Mouse (Mus musculus): ENCODE results near the gene Dock2. TPM values are rescaled to one million over a fixed set of nuclear protein-coding genes. Genes with fewer than 3 reads are reported as not detected.

Dock2 gene
- total RNA-seq, 2 experiments from 2014 or later: 2.5 to 4.1 TPM

DNA sequence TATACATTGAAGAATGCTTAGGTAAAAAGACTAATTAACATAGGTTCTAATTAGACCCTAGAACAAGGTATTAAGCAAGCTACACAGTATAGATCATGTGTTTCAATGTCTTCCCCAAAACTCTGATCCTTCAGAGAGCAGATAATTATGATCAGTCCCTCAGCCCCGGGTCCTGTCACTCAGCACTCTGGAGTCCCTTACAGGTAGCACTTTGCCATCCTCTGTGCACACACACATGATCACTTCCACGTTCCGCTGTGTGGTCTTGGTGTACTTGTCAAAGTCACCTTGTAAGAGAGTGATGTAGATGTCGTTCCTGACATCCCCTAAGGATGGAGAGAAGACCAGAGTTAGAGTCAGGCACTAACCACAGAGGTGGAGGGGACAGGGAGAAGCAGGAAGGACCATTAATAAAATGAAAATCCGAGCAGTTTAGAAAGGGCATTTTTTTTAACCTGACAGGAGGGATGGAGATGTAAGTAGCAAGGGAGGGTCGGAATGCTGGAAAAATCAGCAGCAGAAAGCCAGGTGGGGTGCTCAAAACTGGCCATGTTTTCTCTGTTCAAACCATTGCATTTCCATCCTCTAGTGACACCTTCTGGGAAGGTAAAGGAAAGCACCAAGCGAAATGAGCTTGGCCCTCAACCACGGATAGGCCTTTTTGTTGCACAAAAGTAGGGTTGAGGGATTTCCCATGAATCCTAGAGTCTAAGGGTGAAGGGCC, 79.1 kb downstream of the Dock2 start:
- no peak for DNase-seq (ENCODE audit: low spot score in 2 of 2)
- intact Hi-C loops (cut with DNase I): loop anchor here (2.0 to 5.0 kb wide), 2 partner anchors 390 to 472 kb away; partner anchors contain the start of gene Fam196b

DNA sequence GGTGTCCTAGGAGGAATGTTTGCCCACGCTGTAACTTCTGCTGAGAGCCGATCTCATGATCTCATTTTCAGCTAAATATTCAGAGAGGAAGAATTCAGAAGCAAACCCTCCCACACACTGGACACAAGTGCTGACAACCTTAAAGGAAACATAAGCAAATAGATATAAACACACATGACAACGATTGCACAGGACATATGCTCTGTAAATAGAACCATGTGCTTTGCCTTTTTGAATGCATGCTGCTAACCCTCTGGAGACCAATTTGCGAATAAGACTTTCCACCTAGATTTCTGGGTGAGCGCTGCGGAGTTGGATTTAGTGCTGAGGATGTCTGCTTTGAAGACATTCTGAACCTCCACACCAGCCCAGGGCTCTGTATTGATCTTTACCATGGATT, 79.8 kb downstream of the Dock2 start:
- intact Hi-C loops (cut with DNase I): loop anchor here (2.0 kb wide), 1 partner anchor 389 kb away; the partner anchor contains the start of gene Fam196b
- DNase-seq (ENCODE audit: low spot score in 2 of 2): no peak

DNA sequence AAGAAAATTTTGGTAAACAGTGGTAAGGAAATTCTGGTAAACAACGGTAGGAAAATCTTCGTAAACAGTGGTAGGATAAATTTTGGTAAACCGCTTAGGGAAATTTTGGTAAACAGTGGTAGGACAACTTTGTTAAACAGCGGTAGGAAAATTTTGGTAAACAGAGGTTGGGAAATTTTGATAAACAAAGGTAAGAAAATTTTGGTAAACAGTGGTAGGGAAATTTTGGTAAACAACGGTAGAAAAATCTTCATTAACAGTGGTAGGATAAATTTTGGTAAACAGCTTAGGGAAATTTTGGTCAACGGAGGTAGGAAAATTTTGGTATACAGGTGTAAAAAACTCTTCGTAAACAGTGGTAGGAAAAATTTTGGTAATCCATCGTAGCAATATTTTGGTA, 101.9 kb downstream of the Dock2 start:
- intact Hi-C loops (cut with DNase I): no loop called here
- DNase-seq (ENCODE audit: low spot score in 2 of 2): no peak

DNA sequence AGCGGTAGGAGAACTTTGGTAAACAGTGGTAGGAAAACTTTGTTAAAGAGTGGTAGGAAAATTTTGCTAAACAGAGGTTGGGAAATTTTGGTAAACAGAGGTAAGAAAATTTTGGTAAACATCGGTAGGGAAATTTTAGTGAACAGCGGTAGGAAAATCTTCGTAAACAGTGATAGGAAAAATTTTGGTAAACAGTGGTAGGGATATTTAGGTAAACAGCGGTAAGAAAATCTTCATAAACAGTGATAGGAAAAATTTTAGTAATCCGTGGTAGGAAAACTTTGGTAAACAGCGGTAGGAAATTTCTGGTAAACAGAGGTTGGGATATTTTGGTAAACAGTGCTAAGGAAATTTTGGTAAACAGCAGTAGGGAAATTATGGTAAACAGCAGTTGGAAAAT, 239.1 kb downstream of the Dock2 start:
- DNase-seq (ENCODE audit: low spot score in 2 of 2): no peak
- intact Hi-C loops (cut with DNase I): no loop called here

DNA sequence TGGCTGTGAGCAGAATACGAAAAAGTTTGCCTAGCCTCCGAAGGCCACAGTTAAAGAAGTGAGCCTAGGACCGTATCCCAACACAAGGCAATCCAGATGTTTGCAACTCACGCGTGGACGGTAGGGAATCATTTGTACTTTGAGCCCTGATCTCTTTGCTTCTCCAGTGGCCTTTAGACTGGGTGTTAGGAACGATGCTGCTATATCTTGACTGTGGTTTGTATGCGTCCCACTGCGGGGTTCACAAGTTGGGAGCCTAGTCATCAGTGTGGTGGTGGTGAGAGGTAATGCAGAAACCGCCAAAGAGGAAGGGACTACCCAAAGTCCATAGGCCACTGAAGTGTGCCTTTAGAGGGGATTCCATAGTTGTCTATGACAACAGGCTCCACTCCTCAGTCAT, 251.6 kb downstream of the Dock2 start:
- intact Hi-C loops (cut with DNase I): no loop called here
- no peak for DNase-seq (ENCODE audit: low spot score in 2 of 2)

DNA sequence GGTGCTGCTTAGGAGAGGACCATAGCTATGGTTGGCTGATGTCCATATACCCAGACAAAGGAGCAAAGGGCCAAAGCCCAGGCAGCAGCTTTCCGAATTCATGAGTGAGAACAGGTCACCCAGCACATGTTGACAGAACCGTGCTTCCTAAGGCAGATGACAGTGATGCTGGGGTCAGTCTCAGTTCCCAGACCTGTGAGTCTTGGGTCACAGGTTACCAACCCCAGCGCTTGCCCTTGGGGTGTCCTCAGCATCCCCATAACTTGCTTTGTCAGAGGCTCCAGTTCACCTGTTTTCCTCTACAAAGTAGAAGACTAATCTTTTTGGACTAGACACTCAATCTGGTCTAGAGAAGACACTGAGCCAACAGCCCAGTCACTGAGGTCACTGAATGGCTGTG, 252.7 kb downstream of the Dock2 start:
- intact Hi-C loops (cut with DNase I): no loop called here
- no peak for DNase-seq (ENCODE audit: low spot score in 2 of 2)

DNA sequence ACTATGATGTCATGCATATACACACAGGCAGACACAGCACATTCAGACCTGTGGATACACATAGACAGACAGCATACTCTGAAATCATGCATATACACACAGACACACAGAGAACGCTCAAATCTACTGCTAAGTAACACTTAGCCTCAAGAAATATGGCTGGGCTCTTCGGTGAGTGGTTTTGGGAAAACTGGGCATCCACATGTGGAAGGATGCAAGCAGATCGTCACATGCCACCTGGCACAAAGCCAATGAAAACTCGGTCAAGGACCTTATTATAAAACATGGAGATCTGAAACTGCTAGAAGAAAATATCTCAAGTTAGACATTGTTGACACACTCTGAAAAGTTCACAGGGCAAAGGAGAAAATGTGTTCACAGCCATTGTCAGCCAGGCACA, 255.7 kb downstream of the Dock2 start:
- no peak for DNase-seq (ENCODE audit: low spot score in 2 of 2)
- intact Hi-C loops (cut with DNase I): no loop called here

DNA sequence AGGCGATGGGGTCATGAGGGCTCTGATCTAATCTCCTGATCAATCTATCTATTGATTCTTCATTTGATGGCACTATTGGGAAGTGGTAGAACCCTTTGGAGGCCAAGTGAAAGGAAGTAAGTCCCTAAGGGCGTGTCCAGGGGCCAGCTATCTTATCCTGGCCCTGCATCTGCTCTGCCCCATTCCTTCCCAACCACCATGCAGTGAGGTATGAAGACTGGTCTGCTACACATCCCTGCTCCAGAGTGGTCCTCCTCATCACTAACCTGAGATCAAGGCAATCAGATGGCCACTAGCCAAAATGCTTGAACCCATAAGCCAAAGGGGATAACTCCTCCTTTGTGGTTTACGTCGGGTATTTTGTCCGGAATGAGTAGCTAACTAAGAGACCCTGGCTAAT, 256.5 kb downstream of the Dock2 start:
- DNase-seq (ENCODE audit: low spot score in 2 of 2): no peak
- intact Hi-C loops (cut with DNase I): no loop called here

DNA sequence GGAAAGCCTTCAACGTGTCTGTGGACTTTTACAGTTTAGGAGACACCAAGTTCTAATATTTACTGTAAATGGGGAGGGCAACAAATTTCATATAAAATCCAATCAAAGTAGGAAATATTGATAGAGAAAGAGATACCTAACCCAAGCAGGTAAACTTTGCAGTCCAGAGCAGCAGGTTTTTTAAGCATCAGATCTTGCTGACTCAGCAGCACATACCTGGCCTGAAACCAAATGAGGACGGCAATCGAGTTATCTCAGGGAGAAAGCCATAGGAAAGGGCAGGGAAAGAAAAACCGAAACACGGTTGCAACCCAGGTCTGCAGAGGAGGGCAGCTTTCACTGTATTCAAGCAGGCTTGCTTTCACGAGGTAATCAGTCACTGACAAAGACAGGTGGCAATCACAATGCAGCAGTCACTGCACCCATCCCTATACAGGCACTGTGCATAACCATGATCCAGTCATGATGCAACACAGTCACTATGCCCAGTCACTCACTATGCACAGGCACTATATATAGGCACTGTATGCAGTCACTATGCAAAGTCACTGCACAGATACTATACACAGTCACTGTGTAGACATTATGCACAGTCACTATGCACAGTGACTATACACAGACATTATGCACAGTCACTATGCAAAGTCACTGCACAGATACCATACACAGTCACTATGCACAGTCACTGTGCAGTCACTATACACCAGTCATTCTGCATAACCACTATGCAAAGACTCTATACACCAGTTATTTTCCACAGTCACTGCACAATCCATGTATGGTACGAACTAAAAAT, 258.4 kb downstream of the Dock2 start:
- no peak for DNase-seq (ENCODE audit: low spot score in 2 of 2)
- intact Hi-C loops (cut with DNase I): no loop called here

- intact Hi-C loops (cut with DNase I): no loop called here
Observed at GRCm38 (mm10) chr11:34524586-34524985, 259.1 kb downstream of the Dock2 start.

GRCm38 (mm10) chr11:34518566-34518965, 265.1 kb downstream of the Dock2 start:
- intact Hi-C loops (cut with DNase I): no loop called here
- no peak for DNase-seq (ENCODE audit: low spot score in 2 of 2)

More at GRCm38 (mm10) chr11:34524586-34524985, 259.1 kb downstream of the Dock2 start:
- DNase-seq (ENCODE audit: low spot score in 2 of 2): no peak

DNA sequence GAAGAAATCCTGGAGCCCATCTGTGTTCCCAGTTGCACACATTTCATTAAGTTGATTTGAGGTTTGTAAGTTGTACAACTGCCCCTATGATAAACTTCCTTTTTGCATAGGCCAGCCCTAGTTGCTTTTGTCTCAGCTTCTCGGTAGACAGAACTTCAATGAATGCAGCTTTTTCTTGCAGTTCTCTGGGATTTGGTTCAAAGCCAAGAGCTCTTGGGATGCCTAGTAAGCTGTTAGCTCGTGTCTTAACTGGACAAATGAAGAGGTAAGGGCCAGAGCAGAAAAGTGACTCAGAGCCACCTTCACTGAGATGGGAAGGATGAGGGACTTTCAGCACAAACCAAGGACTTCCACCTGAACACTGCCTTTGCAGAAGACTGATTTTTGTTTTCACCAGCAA, 266.7 kb downstream of the Dock2 start:
- intact Hi-C loops (cut with DNase I): no loop called here
- DNase-seq (ENCODE audit: low spot score in 2 of 2): no peak

DNA sequence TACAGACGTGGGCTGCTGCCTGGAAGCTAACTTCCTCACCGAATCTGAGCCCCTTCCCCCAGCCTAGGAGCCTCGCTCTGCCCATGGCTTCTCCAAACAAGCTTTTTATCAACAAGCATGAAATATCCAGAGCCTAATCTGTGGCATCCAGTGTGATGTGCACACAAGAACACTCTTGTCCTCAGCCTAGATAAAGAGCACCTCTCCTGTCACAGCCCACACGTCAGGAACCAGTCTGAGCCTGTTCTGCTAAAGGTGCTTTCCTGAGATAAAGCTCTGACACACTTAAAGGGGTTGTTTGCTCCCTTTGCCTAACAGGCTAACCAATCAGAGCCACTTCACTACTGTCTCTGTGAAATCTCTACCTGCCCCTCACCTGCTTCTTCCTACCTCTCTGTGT, 268.4 kb downstream of the Dock2 start:
- intact Hi-C loops (cut with DNase I): no loop called here
- DNase-seq (ENCODE audit: low spot score in 2 of 2): no peak

DNA sequence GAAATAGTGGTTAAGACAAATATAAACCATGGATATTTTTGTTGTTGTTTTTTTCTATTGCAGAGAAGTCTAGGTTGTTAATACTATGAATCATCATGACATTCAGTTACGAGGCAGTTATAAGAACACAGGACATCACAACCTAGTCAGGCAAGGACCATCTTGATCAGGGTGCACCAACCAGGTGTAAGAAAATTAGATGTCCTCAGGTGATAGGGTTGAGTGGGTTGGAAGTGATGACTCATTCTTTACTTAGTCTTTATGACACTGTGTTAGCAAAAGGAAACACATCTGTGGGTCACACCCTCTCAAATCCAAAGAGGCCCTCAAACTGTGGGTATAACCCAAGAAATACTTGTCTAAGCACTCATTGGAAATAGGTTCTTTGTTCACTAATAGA, 277.3 kb downstream of the Dock2 start:
- DNase-seq (ENCODE audit: low spot score in 2 of 2): no peak
- intact Hi-C loops (cut with DNase I): no loop called here

GRCm38 (mm10) chr11:34499663-34500062, 284.0 kb downstream of the Dock2 start:
- intact Hi-C loops (cut with DNase I): no loop called here
- no peak for DNase-seq (ENCODE audit: low spot score in 2 of 2)

GRCm38 (mm10) chr11:34494682-34495081, 289.0 kb downstream of the Dock2 start:
- DNase-seq (ENCODE audit: low spot score in 2 of 2): no peak
- intact Hi-C loops (cut with DNase I): no loop called here

DNA sequence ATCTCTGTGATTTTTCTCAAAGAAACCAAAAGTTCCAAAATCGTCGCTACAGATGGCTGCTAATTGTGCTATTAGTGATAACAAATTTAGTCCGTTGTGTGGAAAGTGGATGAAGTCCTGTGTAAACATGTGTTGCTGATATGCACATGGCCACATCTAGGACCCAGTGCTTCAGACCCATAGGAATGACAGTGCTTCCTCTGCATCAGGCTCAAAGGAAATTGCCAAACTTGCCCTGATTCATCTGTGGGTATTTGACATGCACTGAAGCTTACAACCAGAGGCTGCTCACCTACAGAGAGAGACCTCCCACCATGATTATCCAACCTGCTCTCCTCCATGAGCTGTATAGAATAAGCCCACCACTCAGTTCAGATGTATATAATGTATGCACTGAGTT, 290.7 kb downstream of the Dock2 start:
- DNase-seq (ENCODE audit: low spot score in 2 of 2): no peak
- intact Hi-C loops (cut with DNase I): no loop called here

GRCm38 (mm10) chr11:34492223-34492622, 291.5 kb downstream of the Dock2 start:
- intact Hi-C loops (cut with DNase I): no loop called here
- DNase-seq (ENCODE audit: low spot score in 2 of 2): no peak

DNA sequence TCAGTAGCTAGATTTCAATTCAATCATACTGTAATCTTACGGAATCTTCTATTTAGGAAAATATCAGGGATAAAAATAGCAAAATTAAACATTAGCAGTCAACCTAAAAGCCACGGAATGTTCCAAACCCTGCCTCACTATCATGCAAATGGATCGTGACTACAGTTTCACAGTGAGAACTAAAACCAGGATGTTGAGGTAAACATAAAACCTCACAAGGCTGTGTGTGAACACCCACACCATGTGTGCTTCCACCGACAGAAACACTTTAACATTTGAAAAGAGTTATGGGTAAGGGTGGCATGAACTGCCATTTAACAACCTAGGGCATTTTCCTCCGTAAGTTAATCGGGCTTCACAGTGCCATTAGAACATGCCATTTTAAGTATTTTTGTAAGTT, 294.1 kb downstream of the Dock2 start:
- intact Hi-C loops (cut with DNase I): no loop called here
- DNase-seq (ENCODE audit: low spot score in 2 of 2): no peak

DNA sequence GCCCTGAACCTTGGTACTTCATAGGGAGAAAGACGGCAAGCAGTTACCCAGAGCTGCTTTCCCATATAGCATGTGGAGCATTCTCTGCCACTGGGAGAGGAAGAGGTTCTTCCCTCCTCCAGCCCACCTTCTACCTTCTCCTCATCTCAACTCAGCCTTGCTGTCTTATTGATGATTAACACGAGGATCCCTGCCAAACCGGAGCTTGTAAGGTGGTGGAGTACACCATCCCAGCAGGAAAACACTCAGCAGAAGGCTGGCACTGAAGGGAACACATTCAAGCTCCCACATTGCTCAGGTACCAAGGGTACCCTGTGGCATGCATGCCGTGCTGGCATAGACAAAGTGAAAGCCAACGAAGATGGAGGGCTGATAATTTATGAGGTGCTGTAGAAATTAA, 304.4 kb downstream of the Dock2 start:
- DNase-seq (ENCODE audit: low spot score in 2 of 2): no peak
- intact Hi-C loops (cut with DNase I): no loop called here

- intact Hi-C loops (cut with DNase I): no loop called here
- no peak for DNase-seq (ENCODE audit: low spot score in 2 of 2)
Observed at GRCm38 (mm10) chr11:34469792-34470191, 313.9 kb downstream of the Dock2 start.

Measured in left cerebral cortex, postnatal 36 days (tissue).